Mouse (Mus musculus): Measurements from ENCODE around the gene BC049762. TPM values are rescaled to one million over a fixed set of nuclear protein-coding genes. Genes with fewer than 3 reads are reported as not detected.
A peak's percentile ranks its signal among the peaks of the same experiment; 100 is the strongest.

BC049762 gene
- polyA plus RNA-seq, 1 experiment from 2014 or later: 0.17 TPM

- 35% methylated on average over 3 of the region's 3 CpGs for WGBS
These were observed 2.5 kb upstream of the BC049762 start for GRCm38 (mm10) chr11:51265326-51265725.

GRCm38 (mm10) chr11:51264352-51264751 lies 1.5 kb upstream of the BC049762 start:
- DNase-seq (ENCODE audit: low spot score) (peak; percentile 54), ATAC-seq (ENCODE audit: low FRiP score, low TSS enrichment) (peak; percentile 65; the same call in 1 of the 2 replicates)
- H3K9ac ChIP-seq (ENCODE audit: low read length): peak overlapping the region; percentile 35; the same call in 1 of the 2 replicates

More at GRCm38 (mm10) chr11:51265326-51265725, 2.5 kb upstream of the BC049762 start:
- no peak for ATAC-seq (ENCODE audit: low FRiP score, low TSS enrichment)
- H3K9ac ChIP-seq (ENCODE audit: low read length): no peak overlapping the region
- no peaks in the 10 kb centered on the region for H3K9me3 ChIP-seq (ENCODE audit: control insufficient read depth, low read length)
- peaks cover 5% of the 10 kb centered on the region for H3K4me1 ChIP-seq (replicated peaks; ENCODE audit: control insufficient read depth, insufficient read depth)
- DNase-seq (ENCODE audit: low spot score): no peak
- H3K27ac ChIP-seq (replicated peaks): no peak overlapping the region
- H3K27me3 ChIP-seq (ENCODE audit: control insufficient read depth, insufficient read depth, low read length): no peaks in the 10 kb centered on the region
- H3K4me2 ChIP-seq (replicated peaks; ENCODE audit: low read depth): peak overlapping the region; percentile 60; the same call in 1 of the 2 replicates
- peaks cover 2% of the 10 kb centered on the region; the same call in 1 of the 2 replicates for H3K36me3 ChIP-seq (ENCODE audit: control insufficient read depth, insufficient read depth, low read length)
- TF ChIP-seq EP300 (optimal IDR thresholded peaks at IDR 0.05): no peak
- TF ChIP-seq CTCF (IDR thresholded peaks at IDR 0.05; ENCODE audit: low read depth): peak; percentile 72
- H3K4me3 ChIP-seq (ENCODE audit: low read depth, low read length): no peak overlapping the region

GRCm38 (mm10) chr11:51263286-51263831 lies 513 bp upstream of the BC049762 start:
- Histone ChIP-seq H3K36me3 (ENCODE audit: control insufficient read depth, insufficient read depth, low read length) (no peaks in the 10 kb centered on the region; the same call in 1 of the 2 replicates), H3K27ac (replicated peaks) (peak overlapping the region; percentile 98), H3K4me3 (ENCODE audit: low read depth, low read length) (peak overlapping the region; percentile 93), H3K4me1 (replicated peaks; ENCODE audit: control insufficient read depth, insufficient read depth) (peaks cover 5% of the 10 kb centered on the region), H3K9me3 (ENCODE audit: control insufficient read depth, low read length) (no peaks in the 10 kb centered on the region), H3K27me3 (ENCODE audit: control insufficient read depth, insufficient read depth, low read length) (no peaks in the 10 kb centered on the region), H3K9ac (ENCODE audit: low read length) (peak overlapping the region; percentile 98), H3K4me2 (replicated peaks; ENCODE audit: low read depth) (peak overlapping the region; percentile 60)
- ATAC-seq (ENCODE audit: low FRiP score, low TSS enrichment) (peak; percentile 46), DNase-seq (ENCODE audit: low spot score) (peak; percentile 70)
- WGBS: under 1% methylated on average over 46 of the region's 50 CpGs
- TF ChIP-seq CTCF (IDR thresholded peaks at IDR 0.05; ENCODE audit: low read depth) (no peak), EP300 (optimal IDR thresholded peaks at IDR 0.05) (no peak)

More at GRCm38 (mm10) chr11:51264352-51264751, 1.5 kb upstream of the BC049762 start:
- H3K4me2 ChIP-seq (replicated peaks; ENCODE audit: low read depth): peak overlapping the region; percentile 60
- H3K4me1 ChIP-seq (replicated peaks; ENCODE audit: control insufficient read depth, insufficient read depth): peaks cover 5% of the 10 kb centered on the region
- H3K9me3 ChIP-seq (ENCODE audit: control insufficient read depth, low read length): no peaks in the 10 kb centered on the region
- no peak for TF ChIP-seq EP300 (optimal IDR thresholded peaks at IDR 0.05)
- no peak for TF ChIP-seq CTCF (IDR thresholded peaks at IDR 0.05; ENCODE audit: low read depth)
- 5% methylated on average over 6 of the region's 6 CpGs for WGBS
- H3K4me3 ChIP-seq (ENCODE audit: low read depth, low read length): peak overlapping the region; percentile 93
- H3K36me3 ChIP-seq (ENCODE audit: control insufficient read depth, insufficient read depth, low read length): no peaks in the 10 kb centered on the region; the same call in 1 of the 2 replicates
- no peaks in the 10 kb centered on the region for H3K27me3 ChIP-seq (ENCODE audit: control insufficient read depth, insufficient read depth, low read length)
- H3K27ac ChIP-seq (replicated peaks): peak overlapping the region; percentile 58

- no peaks in the 10 kb centered on the region for H3K27me3 ChIP-seq (ENCODE audit: control insufficient read depth, insufficient read depth, low read length)
- H3K4me1 ChIP-seq (replicated peaks; ENCODE audit: control insufficient read depth, insufficient read depth): peaks cover 5% of the 10 kb centered on the region
- TF ChIP-seq EP300 (optimal IDR thresholded peaks at IDR 0.05): no peak
- TF ChIP-seq CTCF (IDR thresholded peaks at IDR 0.05; ENCODE audit: low read depth): no peak
- H3K4me3 ChIP-seq (ENCODE audit: low read depth, low read length): peak within 1 kb of the TSS; percentile 93
- peak within 1 kb of the TSS; percentile 60 for H3K4me2 ChIP-seq (replicated peaks; ENCODE audit: low read depth)
- DNase-seq (ENCODE audit: low spot score): no peak
- peak within 1 kb of the TSS; percentile 52 for H3K9ac ChIP-seq (ENCODE audit: low read length)
- no peaks in the 10 kb centered on the region; the same call in 1 of the 2 replicates for H3K36me3 ChIP-seq (ENCODE audit: control insufficient read depth, insufficient read depth, low read length)
- no peaks in the 10 kb centered on the region for H3K9me3 ChIP-seq (ENCODE audit: control insufficient read depth, low read length)
- WGBS: 82% methylated on average over 3 of the region's 3 CpGs
- H3K27ac ChIP-seq (replicated peaks): peak within 1 kb of the TSS; percentile 98
- no peak for ATAC-seq (ENCODE audit: low FRiP score, low TSS enrichment)
These were observed 1.1 kb downstream of the BC049762 start, which contains the start of gene Clk4 for GRCm38 (mm10) chr11:51261680-51262219. Gene Clk4, plus strand, starts transcription at chr11:51261730.

GRCm38 (mm10) chr11:51257006-51257405 lies 5.8 kb downstream of the BC049762 start:
- no peak for DNase-seq (ENCODE audit: low spot score)
- 93% methylated on average over 4 of the region's 4 CpGs for WGBS
- ATAC-seq (ENCODE audit: low FRiP score, low TSS enrichment): no peak

GRCm38 (mm10) chr11:51242897-51243296 lies 19.9 kb downstream of the BC049762 start:
- no peak overlapping the region for H3K9ac ChIP-seq (ENCODE audit: low read length)
- 90% methylated on average over 2 of the region's 2 CpGs for WGBS

More at GRCm38 (mm10) chr11:51257006-51257405, 5.8 kb downstream of the BC049762 start:
- Histone ChIP-seq H3K4me2 (replicated peaks; ENCODE audit: low read depth) (no peak overlapping the region), H3K9me3 (ENCODE audit: control insufficient read depth, low read length) (no peaks in the 10 kb centered on the region), H3K27me3 (ENCODE audit: control insufficient read depth, insufficient read depth, low read length) (no peaks in the 10 kb centered on the region), H3K4me1 (replicated peaks; ENCODE audit: control insufficient read depth, insufficient read depth) (no peaks in the 10 kb centered on the region), H3K36me3 (ENCODE audit: control insufficient read depth, insufficient read depth, low read length) (no peaks in the 10 kb centered on the region), H3K27ac (replicated peaks) (no peak overlapping the region), H3K4me3 (ENCODE audit: low read depth, low read length) (no peak overlapping the region), H3K9ac (ENCODE audit: low read length) (no peak overlapping the region)
- TF ChIP-seq CTCF (IDR thresholded peaks at IDR 0.05; ENCODE audit: low read depth): no peak
- no peak for TF ChIP-seq EP300 (optimal IDR thresholded peaks at IDR 0.05)

More at GRCm38 (mm10) chr11:51242897-51243296, 19.9 kb downstream of the BC049762 start:
- Histone ChIP-seq H3K27ac (replicated peaks) (no peak overlapping the region), H3K27me3 (ENCODE audit: control insufficient read depth, insufficient read depth, low read length) (no peaks in the 10 kb centered on the region), H3K36me3 (ENCODE audit: control insufficient read depth, insufficient read depth, low read length) (no peaks in the 10 kb centered on the region), H3K4me3 (ENCODE audit: low read depth, low read length) (no peak overlapping the region), H3K9me3 (ENCODE audit: control insufficient read depth, low read length) (no peaks in the 10 kb centered on the region), H3K4me1 (replicated peaks; ENCODE audit: control insufficient read depth, insufficient read depth) (no peaks in the 10 kb centered on the region), H3K4me2 (replicated peaks; ENCODE audit: low read depth) (no peak overlapping the region)
- ATAC-seq (ENCODE audit: low FRiP score, low TSS enrichment) (no peak), DNase-seq (ENCODE audit: low spot score) (no peak)
- TF ChIP-seq EP300 (optimal IDR thresholded peaks at IDR 0.05) (no peak), CTCF (IDR thresholded peaks at IDR 0.05; ENCODE audit: low read depth) (no peak)

Measured in stomach, postnatal 0 days (tissue).